Mouse (Mus musculus) lung, postnatal 0 days (tissue): ENCODE data around the gene Nme4. TPM values are rescaled to one million over a fixed set of nuclear protein-coding genes. Genes with fewer than 3 reads are reported as not detected.
"Not testable (repeated sequence)": the region's sequence is repeated elsewhere in the genome, so short reads cannot be mapped to it uniquely, and the experiment has no call there.

Experiments
- ATAC-seq: fragments of 200-750 bp; cut with Nextera tagmentation; 2 replicates; pipeline ENCODE4 v1.8.0; 2017; ENCODE audit warnings: moderate library complexity
- DNase-seq: peaks from one replicate; pipeline ENCODE4 v3.0.0-alpha.2; 2016; ENCODE audit warnings: low spot score
- H3K27ac ChIP-seq: fragments of 300-500 bp; sonication (generic); 2 replicates; pipeline ENCODE4 v1.5.1; 2014; ENCODE audit warnings: antibody characterized with exemption, mild to moderate bottlenecking, low read length, mixed read lengths
- H3K27me3 ChIP-seq: fragments of 300-500 bp; sonication (generic); replicated peaks from 2 replicates; pipeline ENCODE4 v1.6.1; 2014; ENCODE audit warnings: low read length, mixed read lengths; ENCODE audit not compliant: insufficient read depth
- H3K36me3 ChIP-seq: fragments of 300-500 bp; sonication (generic); 2 replicates; pipeline ENCODE4 v1.6.1; 2014; ENCODE audit warnings: low read length, mixed read lengths; ENCODE audit not compliant: insufficient read depth
- H3K4me1 ChIP-seq: fragments of 300-500 bp; sonication (generic); 2 replicates; pipeline ENCODE4 v1.6.1; 2014; ENCODE audit warnings: antibody characterized with exemption, low read depth, low read length, mixed read lengths; ENCODE audit not compliant: insufficient read depth
- H3K4me2 ChIP-seq: fragments of 300-500 bp; sonication (generic); replicated peaks from 2 replicates; pipeline ENCODE4 v1.6.1; 2014; ENCODE audit warnings: low read depth, mild to moderate bottlenecking, low read length, moderate library complexity, mixed read lengths
- H3K4me3 ChIP-seq: fragments of 300-500 bp; sonication (generic); 2 replicates; pipeline ENCODE4 v1.5.1; 2014; ENCODE audit warnings: low read depth, low read length
- H3K9ac ChIP-seq: fragments of 300-500 bp; sonication (generic); replicated peaks from 2 replicates; pipeline ENCODE4 v1.6.1; 2014; ENCODE audit warnings: low read depth, mild to moderate bottlenecking
- H3K9me3 ChIP-seq: fragments of 300-500 bp; sonication (generic); 2 replicates; pipeline ENCODE4 v1.6.1; 2016; ENCODE audit warnings: low read length, mixed read lengths
- CTCF ChIP-seq: IDR thresholded peaks from 2 replicates; pipeline ENCODE4 v1.5.1; 2016; ENCODE audit warnings: antibody characterized with exemption, mild to moderate bottlenecking
- EP300 ChIP-seq: IDR thresholded peaks from 2 replicates; pipeline ENCODE4 v1.6.1; 2016; ENCODE audit warnings: antibody characterized with exemption, mild to moderate bottlenecking, control low read depth
- WGBS: fragments of 180-500 bp; shearing (Covaris S2); extraction: QIAGEN DNeasy Blood & Tissue Kit; methylation state at CpG from one replicate; pipeline ENCODE4 v1.1.7; 2014; 5-methylcytosine and 5-hydroxymethylcytosine counted together
- polyA plus RNA-seq: library from polyadenylated mRNA; unstranded; fragments of >200 nt; fragmentation: Nextera tagmentation; extraction: Ambion mirVana; gene quantifications from 2 replicates; pipeline ENCODE4 v1.2.1, GENCODE M21; 2015

The Nme4 gene
- polyA plus RNA-seq, 1 experiment from 2014 or later, result 9.2 TPM

DNA sequence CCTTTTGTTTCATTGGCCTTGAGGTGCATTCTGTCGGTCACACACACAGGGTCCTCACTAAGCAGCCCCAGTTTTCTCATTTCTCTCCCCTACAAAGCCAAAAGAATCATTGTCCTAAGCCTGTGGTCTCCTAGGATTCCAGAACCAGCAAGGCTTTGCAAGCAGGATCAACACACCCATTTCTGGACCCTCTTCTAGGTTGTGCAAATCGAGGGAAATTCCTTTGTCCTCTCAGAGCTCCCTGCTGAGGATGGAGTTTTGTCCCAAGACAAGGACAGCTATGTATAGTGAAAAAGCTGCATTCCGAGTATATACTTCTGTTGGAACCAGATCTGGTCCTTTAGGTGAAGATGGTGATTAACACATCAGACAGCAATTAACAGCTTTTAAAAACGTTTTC, 14.8 kb upstream of the Nme4 start:
- H3K4me1 ChIP-seq, result no peaks in the 10 kb centered on the region
- H3K4me3 ChIP-seq, result no peak overlapping the region
- no peaks in the 10 kb centered on the region for H3K9me3 ChIP-seq
- H3K27ac ChIP-seq, result no peak overlapping the region
- TF ChIP-seq EP300, result no peak
- no peak for TF ChIP-seq CTCF
- H3K27me3 ChIP-seq, result peaks cover 24% of the 10 kb centered on the region
- no peaks in the 10 kb centered on the region for H3K36me3 ChIP-seq
- WGBS, result 28% methylated on average over 4 of the region's 4 CpGs
- no peak for ATAC-seq
- no peak overlapping the region for H3K4me2 ChIP-seq
- H3K9ac ChIP-seq, result no peak overlapping the region
- DNase-seq, result no peak

DNA sequence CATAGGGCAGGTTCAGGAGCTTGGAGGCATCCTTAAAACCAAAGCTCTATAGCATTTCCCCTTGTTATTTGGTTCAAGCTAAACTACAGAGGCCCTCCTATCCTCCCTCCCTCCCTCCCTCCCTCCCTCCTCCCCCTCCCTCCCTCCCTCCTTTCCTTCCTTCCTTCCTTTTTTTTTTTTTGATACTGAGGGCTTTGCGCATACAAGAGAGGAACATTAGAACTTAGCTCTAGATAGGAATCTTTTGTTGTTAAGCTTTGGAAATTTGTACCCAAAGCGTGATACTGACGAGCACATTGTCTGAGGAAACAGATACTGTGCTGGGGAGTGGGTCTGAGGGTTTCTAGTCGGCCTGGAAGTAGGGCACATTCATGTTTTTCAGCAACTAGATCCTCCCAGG, 10.2 kb upstream of the Nme4 start:
- H3K27me3 ChIP-seq, result no peaks in the 10 kb centered on the region
- 39% methylated on average over 4 of the region's 4 CpGs for WGBS
- no peak for DNase-seq
- H3K9me3 ChIP-seq, result no peaks in the 10 kb centered on the region
- no peak overlapping the region for H3K4me3 ChIP-seq
- no peak overlapping the region for H3K4me2 ChIP-seq
- TF ChIP-seq EP300, result no peak
- no peak for ATAC-seq
- H3K27ac ChIP-seq, result no peak overlapping the region
- H3K36me3 ChIP-seq, result no peaks in the 10 kb centered on the region
- no peaks in the 10 kb centered on the region for H3K4me1 ChIP-seq
- no peak overlapping the region for H3K9ac ChIP-seq

GRCm38 (mm10) chr17:26101478-26101877, 6.1 kb upstream of the Nme4 start:
- 30% methylated on average over 3 of the region's 4 CpGs for WGBS
- ATAC-seq, result peak; percentile 26; the same call in 1 of the 2 replicates
- no peak overlapping the region for H3K4me2 ChIP-seq

DNA sequence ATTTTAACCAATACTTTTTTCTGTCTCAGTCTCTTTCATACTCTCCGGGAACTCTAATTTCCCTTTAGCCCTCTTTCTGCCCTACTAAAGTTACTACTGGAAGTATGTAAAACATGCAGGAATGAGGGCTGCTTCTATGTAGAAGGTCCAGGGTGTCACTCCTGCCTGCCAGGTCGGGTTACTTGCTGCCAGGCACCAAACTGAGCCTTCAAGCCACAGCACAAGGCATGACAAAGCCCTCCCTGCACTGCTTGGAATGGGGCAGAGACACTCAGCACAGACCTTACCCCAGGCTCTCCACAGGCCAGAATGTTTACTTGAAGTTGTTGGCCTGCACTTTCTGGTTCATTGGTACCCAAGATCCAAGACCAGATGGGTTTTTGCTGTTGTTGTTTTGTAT, 4.8 kb upstream of the Nme4 start:
- no peaks in the 10 kb centered on the region for H3K9me3 ChIP-seq
- 44% methylated on average over 2 of the region's 2 CpGs for WGBS
- no peak for DNase-seq
- no peak overlapping the region for H3K9ac ChIP-seq
- H3K4me2 ChIP-seq, result no peak overlapping the region
- no peaks in the 10 kb centered on the region for H3K4me1 ChIP-seq
- no peak for ATAC-seq
- no peak overlapping the region for H3K27ac ChIP-seq
- no peak for TF ChIP-seq EP300
- no peak for TF ChIP-seq CTCF
- H3K27me3 ChIP-seq, result no peaks in the 10 kb centered on the region
- no peaks in the 10 kb centered on the region for H3K36me3 ChIP-seq
- H3K4me3 ChIP-seq, result no peak overlapping the region

More at GRCm38 (mm10) chr17:26101478-26101877, 6.1 kb upstream of the Nme4 start:
- no peak overlapping the region for H3K9ac ChIP-seq
- H3K4me3 ChIP-seq, result no peak overlapping the region
- H3K36me3 ChIP-seq, result no peaks in the 10 kb centered on the region
- no peak overlapping the region for H3K27ac ChIP-seq
- no peak for TF ChIP-seq CTCF
- no peak for TF ChIP-seq EP300
- no peaks in the 10 kb centered on the region for H3K27me3 ChIP-seq
- no peak for DNase-seq
- no peaks in the 10 kb centered on the region for H3K4me1 ChIP-seq
- no peaks in the 10 kb centered on the region for H3K9me3 ChIP-seq

DNA sequence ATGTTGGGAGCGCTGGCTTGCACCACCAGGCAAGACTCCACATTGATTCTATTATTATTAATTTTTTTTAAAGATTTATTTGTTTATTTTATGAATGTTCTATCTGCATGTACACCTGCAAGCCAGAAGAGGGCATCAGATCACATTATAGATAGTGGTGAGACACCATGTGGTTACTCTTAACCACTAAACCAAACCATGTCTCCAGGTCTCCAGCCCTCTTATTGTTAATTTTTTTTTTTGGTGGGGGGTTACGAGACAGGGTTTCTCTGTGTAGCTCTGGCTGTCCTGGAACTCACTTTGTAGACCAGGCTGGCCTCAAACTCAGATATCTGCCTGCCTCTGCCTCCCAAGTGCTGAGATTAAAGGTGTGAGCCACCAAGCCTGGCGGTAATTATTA, 3.9 kb upstream of the Nme4 start:
- H3K4me1 ChIP-seq, H3K27me3 ChIP-seq, ATAC-seq, H3K9me3 ChIP-seq, H3K9ac ChIP-seq, H3K36me3 ChIP-seq, DNase-seq, H3K4me3 ChIP-seq, H3K4me2 ChIP-seq, H3K27ac ChIP-seq: not testable (repeated sequence)
- WGBS, result 61% methylated on average over 3 of the region's 3 CpGs
- peak; percentile 47 for TF ChIP-seq CTCF

DNA sequence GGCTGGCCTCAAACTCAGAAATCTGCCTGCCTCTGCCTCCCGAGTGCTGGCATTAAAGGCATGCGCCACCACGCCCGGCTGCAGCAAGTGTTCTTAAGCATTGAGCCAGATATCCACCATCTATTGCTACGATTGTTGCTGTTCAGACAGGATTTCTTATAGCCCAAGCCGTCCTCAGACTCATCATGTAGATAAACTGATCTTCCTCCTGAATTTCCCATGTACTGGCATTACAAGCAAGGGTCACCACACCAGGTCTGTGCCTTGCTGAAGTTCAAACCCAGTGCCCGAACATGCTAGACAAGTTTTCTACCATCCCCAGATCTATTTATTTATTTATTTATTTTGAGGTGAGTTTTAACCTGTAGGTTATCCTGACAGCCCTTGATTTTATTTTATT, 3.1 kb upstream of the Nme4 start:
- H3K27ac ChIP-seq, result no peak overlapping the region
- WGBS, result 85% methylated on average over 7 of the region's 7 CpGs

GRCm38 (mm10) chr17:26094531-26095110, 781 bp downstream of the Nme4 start:
- H3K4me2 ChIP-seq, result peak overlapping the region; percentile 80
- WGBS, result 26% methylated on average over 9 of the region's 9 CpGs
- no peaks in the 10 kb centered on the region for H3K27me3 ChIP-seq
- TF ChIP-seq CTCF (no peak), EP300 (no peak)
- DNase-seq (no peak), ATAC-seq (no peak)
- H3K9ac ChIP-seq, result no peak overlapping the region
- no peak overlapping the region for H3K27ac ChIP-seq
- H3K4me3 ChIP-seq, result peak overlapping the region; percentile 43
- H3K36me3 ChIP-seq, result no peaks in the 10 kb centered on the region
- H3K9me3 ChIP-seq, result no peaks in the 10 kb centered on the region
- no peaks in the 10 kb centered on the region for H3K4me1 ChIP-seq

More for the DNA sequence above, 3.1 kb upstream of the Nme4 start:
- ATAC-seq (no peak), DNase-seq (no peak)
- no peak overlapping the region for H3K4me3 ChIP-seq
- no peak for TF ChIP-seq EP300
- no peak for TF ChIP-seq CTCF
- H3K9me3 ChIP-seq, result no peaks in the 10 kb centered on the region
- H3K36me3 ChIP-seq, result no peaks in the 10 kb centered on the region
- no peak overlapping the region for H3K4me2 ChIP-seq
- H3K27me3 ChIP-seq, result no peaks in the 10 kb centered on the region
- no peak overlapping the region for H3K9ac ChIP-seq
- no peaks in the 10 kb centered on the region for H3K4me1 ChIP-seq
